Mouse (Mus musculus): ENCODE results near the gene Npb. TPM values are rescaled to one million over a fixed set of nuclear protein-coding genes. Genes with fewer than 3 reads are reported as not detected.

Gene Npb
- total and polyA plus RNA-seq, 3 experiments = 1.9 to 3.8 TPM; not detected in 1

GRCm38 (mm10) chr11:120632559-120633519 is 24.6 kb downstream of the Npb start:
- peaks cover 67% of the 10 kb centered on the region for H3K4me1 ChIP-seq (ENCODE audit: insufficient read depth, low read depth, low read length)
- TF ChIP-seq GATA1 (IDR thresholded peaks at IDR 0.05; ENCODE audit: borderline replicate concordance, low read length) (no peak), GATA2 (IDR thresholded peaks at IDR 0.05; ENCODE audit: borderline replicate concordance, low read depth, low read length) (no peak), CTCF (IDR thresholded peaks at IDR 0.05; ENCODE audit: low read depth, low read length) (no peak), POLR2AphosphoS5 (IDR thresholded peaks at IDR 0.05; ENCODE audit: insufficient replicate concordance, low read depth, low read length) (no peak), TAL1 (conservative IDR thresholded peaks at IDR 0.05; ENCODE audit: low read depth, low read length) (no peak)
- peaks cover 47% of the 10 kb centered on the region for H3K36me3 ChIP-seq (replicated peaks)
- H3K27me3 ChIP-seq (ENCODE audit: insufficient read depth, low read length) = no peaks in the 10 kb centered on the region
- ATAC-seq (ENCODE audit: extremely low read depth, insufficient number of reproducible peaks, low FRiP score, poor library complexity, severe bottlenecking) = peak; percentile 36; the same call in 1 of the 2 replicates
- DNase-seq (ENCODE audit: low spot score) = peak; percentile 85
- H3K9me3 ChIP-seq (replicated peaks) = 0 out of 2 replicates have a peak, but pooled peaks cover 2% of the 10 kb centered on the region
- H3K4me3 ChIP-seq (ENCODE audit: low read depth, low read length) = peak overlapping the region; percentile 86

DNA sequence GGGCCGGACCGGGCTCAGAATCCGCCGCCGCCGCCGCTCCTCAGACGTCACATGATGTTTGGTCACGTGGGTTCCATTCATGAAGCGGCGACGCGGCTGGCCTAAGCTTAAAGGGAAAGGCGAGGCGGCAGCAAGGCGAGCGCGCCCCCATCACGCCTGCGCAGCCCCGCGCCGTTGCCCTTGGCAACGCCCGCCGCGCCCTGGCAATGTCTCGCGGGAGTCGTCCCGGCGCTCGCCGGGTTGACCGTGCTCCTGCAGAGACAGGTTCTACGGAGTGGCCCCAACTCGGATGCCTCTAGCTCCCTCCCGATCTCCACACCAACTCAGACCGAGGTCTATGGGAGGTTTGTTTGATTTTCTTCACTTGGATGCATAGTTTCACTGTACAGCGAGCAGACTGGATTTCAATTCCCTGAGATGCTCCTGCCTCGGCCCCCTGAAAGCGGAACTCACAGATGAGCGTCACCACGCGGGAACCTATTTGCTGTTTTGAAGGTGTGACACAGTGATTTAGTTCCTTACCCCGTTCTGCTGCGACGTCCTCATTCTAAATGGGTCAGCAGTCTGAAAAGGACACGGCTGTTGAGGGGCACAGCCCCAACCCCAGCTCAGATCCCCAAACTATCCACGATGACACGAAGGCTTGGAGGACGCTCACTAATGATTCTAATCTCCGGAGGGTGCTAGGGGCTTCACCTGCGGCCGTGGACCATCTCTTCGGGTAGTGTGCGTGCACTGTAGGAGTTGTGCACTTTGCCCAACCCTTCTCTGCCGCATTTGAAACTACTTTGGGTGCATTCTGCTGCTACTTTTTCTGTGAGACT is 25.5 kb downstream of the Npb start, which contains the start of gene Mafg:
Gene Mafg, minus strand, starts transcription at position 81 of the 824 bp plus-strand sequence.
- Histone ChIP-seq H3K9me3 (replicated peaks) (0 out of 2 replicates have a peak, but pooled peaks cover 2% of the 10 kb centered on the region), H3K4me1 (ENCODE audit: insufficient read depth, low read depth, low read length) (peaks cover 61% of the 10 kb centered on the region)
- peak; percentile 93 for DNase-seq (ENCODE audit: low spot score)

DNA sequence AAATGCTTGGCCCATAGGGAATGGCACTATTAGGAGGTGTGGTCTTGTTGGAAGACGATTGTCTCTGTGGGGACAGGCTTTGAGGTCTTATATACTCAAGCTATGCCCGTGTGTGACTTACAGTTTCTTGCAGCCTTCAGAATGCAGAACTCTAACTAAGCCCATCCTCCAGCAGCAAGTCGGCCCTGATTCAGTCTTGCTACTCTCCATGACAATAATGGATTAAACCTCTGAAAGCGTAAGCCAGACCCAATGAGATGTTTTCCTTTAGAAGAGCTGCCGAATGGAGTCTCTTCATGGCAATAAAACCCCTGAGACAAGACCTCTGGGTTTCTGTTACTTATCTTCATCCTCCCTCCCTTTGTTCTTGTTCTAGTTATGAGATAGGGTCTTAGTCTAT is 26.5 kb downstream of the Npb start:
- ATAC-seq (ENCODE audit: extremely low read depth, insufficient number of reproducible peaks, low FRiP score, poor library complexity, severe bottlenecking) = no peak
- TF ChIP-seq CTCF (IDR thresholded peaks at IDR 0.05; ENCODE audit: low read depth, low read length) = no peak
- Histone ChIP-seq H3K4me1 (ENCODE audit: insufficient read depth, low read depth, low read length) (peaks cover 50% of the 10 kb centered on the region), H3K27me3 (ENCODE audit: insufficient read depth, low read length) (no peaks in the 10 kb centered on the region), H3K4me3 (ENCODE audit: low read depth, low read length) (no peak overlapping the region), H3K36me3 (replicated peaks) (peaks cover 36% of the 10 kb centered on the region), H3K9me3 (replicated peaks) (0 out of 2 replicates have a peak, but pooled peaks cover 2% of the 10 kb centered on the region)
- no peak for DNase-seq (ENCODE audit: low spot score)

More for the DNA sequence above, 25.5 kb downstream of the Npb start, which contains the start of gene Mafg:
- TF ChIP-seq GATA2 (IDR thresholded peaks at IDR 0.05; ENCODE audit: borderline replicate concordance, low read depth, low read length) (no peak), TAL1 (conservative IDR thresholded peaks at IDR 0.05; ENCODE audit: low read depth, low read length) (no peak), POLR2AphosphoS5 (IDR thresholded peaks at IDR 0.05; ENCODE audit: insufficient replicate concordance, low read depth, low read length) (no peak), CTCF (IDR thresholded peaks at IDR 0.05; ENCODE audit: low read depth, low read length) (no peak), GATA1 (IDR thresholded peaks at IDR 0.05; ENCODE audit: borderline replicate concordance, low read length) (no peak)
- Histone ChIP-seq H3K36me3 (replicated peaks) (peaks cover 41% of the 10 kb centered on the region), H3K27me3 (ENCODE audit: insufficient read depth, low read length) (no peaks in the 10 kb centered on the region), H3K4me3 (ENCODE audit: low read depth, low read length) (peak within 1 kb of the TSS; percentile 86)
- ATAC-seq (ENCODE audit: extremely low read depth, insufficient number of reproducible peaks, low FRiP score, poor library complexity, severe bottlenecking) = peak; percentile 37; the same call in 1 of the 2 replicates

GRCm38 (mm10) chr11:120641255-120641654 is 33.0 kb downstream of the Npb start:
- ATAC-seq (ENCODE audit: extremely low read depth, insufficient number of reproducible peaks, low FRiP score, poor library complexity, severe bottlenecking) (no peak), DNase-seq (ENCODE audit: low spot score) (no peak)
- H3K9me3 ChIP-seq (replicated peaks) = no peaks in the 10 kb centered on the region
- H3K4me1 ChIP-seq (ENCODE audit: insufficient read depth, low read depth, low read length) = peaks cover 30% of the 10 kb centered on the region
- H3K27me3 ChIP-seq (ENCODE audit: insufficient read depth, low read length) = peaks cover 20% of the 10 kb centered on the region; the same call in 1 of the 2 replicates
- TF ChIP-seq TAL1 (conservative IDR thresholded peaks at IDR 0.05; ENCODE audit: low read depth, low read length) = no peak
- no peak for TF ChIP-seq POLR2AphosphoS5 (IDR thresholded peaks at IDR 0.05; ENCODE audit: insufficient replicate concordance, low read depth, low read length)
- TF ChIP-seq CTCF (IDR thresholded peaks at IDR 0.05; ENCODE audit: low read depth, low read length) = no peak
- no peak for TF ChIP-seq GATA1 (IDR thresholded peaks at IDR 0.05; ENCODE audit: borderline replicate concordance, low read length)
- TF ChIP-seq GATA2 (IDR thresholded peaks at IDR 0.05; ENCODE audit: borderline replicate concordance, low read depth, low read length) = no peak
- H3K4me3 ChIP-seq (ENCODE audit: low read depth, low read length) = no peak overlapping the region
- peaks cover 28% of the 10 kb centered on the region for H3K36me3 ChIP-seq (replicated peaks)

GRCm38 (mm10) chr11:120641869-120642268 is 33.6 kb downstream of the Npb start:
- H3K4me3 ChIP-seq (ENCODE audit: low read depth, low read length) = no peak overlapping the region

More at GRCm38 (mm10) chr11:120641869-120642268, 33.6 kb downstream of the Npb start:
- H3K27me3 ChIP-seq (ENCODE audit: insufficient read depth, low read length) = peaks cover 23% of the 10 kb centered on the region
- H3K36me3 ChIP-seq (replicated peaks) = peaks cover 27% of the 10 kb centered on the region
- H3K9me3 ChIP-seq (replicated peaks) = no peaks in the 10 kb centered on the region
- TF ChIP-seq CTCF (IDR thresholded peaks at IDR 0.05; ENCODE audit: low read depth, low read length) = no peak
- TF ChIP-seq POLR2AphosphoS5 (IDR thresholded peaks at IDR 0.05; ENCODE audit: insufficient replicate concordance, low read depth, low read length) = no peak
- no peak for TF ChIP-seq GATA1 (IDR thresholded peaks at IDR 0.05; ENCODE audit: borderline replicate concordance, low read length)
- no peak for TF ChIP-seq GATA2 (IDR thresholded peaks at IDR 0.05; ENCODE audit: borderline replicate concordance, low read depth, low read length)
- no peak for TF ChIP-seq TAL1 (conservative IDR thresholded peaks at IDR 0.05; ENCODE audit: low read depth, low read length)
- H3K4me1 ChIP-seq (ENCODE audit: insufficient read depth, low read depth, low read length) = peaks cover 32% of the 10 kb centered on the region
- DNase-seq (ENCODE audit: low spot score) = no peak
- no peak for ATAC-seq (ENCODE audit: extremely low read depth, insufficient number of reproducible peaks, low FRiP score, poor library complexity, severe bottlenecking)
